Mouse (Mus musculus): Measurements from ENCODE around the gene Lrrc4b. TPM values are rescaled to one million over a fixed set of nuclear protein-coding genes. Genes with fewer than 3 reads are reported as not detected.

Lrrc4b gene
- polyA plus RNA-seq, 1 experiment = not detected

GRCm38 (mm10) chr7:44427666-44428065 is 1.2 kb upstream of the Lrrc4b start:
- Histone ChIP-seq H3K27me3 (ENCODE audit: control insufficient read depth, insufficient read depth, insufficient read length) (peaks cover 67% of the 10 kb centered on the region), H3K79me2 (ENCODE audit: control insufficient read depth, insufficient read depth) (no peaks in the 10 kb centered on the region), H3ac (ENCODE audit: control insufficient read depth, insufficient read length) (no peak overlapping the region), H3K36me3 (ENCODE audit: control insufficient read depth, insufficient read depth) (no peaks in the 10 kb centered on the region), H3K4me2 (ENCODE audit: low read depth) (no peak overlapping the region), H3K4me3 (no peak overlapping the region)
- TF ChIP-seq E2F4 (IDR thresholded peaks at IDR 0.05; ENCODE audit: insufficient read depth) (no peak), MAX (IDR thresholded peaks at IDR 0.05; ENCODE audit: low read depth) (no peak), TCF12 (IDR thresholded peaks at IDR 0.05; ENCODE audit: insufficient read depth, poor library complexity, severe bottlenecking) (no peak), MYOG (IDR thresholded peaks at IDR 0.05; ENCODE audit: control insufficient read depth in 1 of 3, insufficient read depth in 1 of 3, insufficient read length in 2 of 3, low read depth in 2 of 3) (no peak), USF1 (IDR thresholded peaks at IDR 0.05; ENCODE audit: low read depth) (no peak), MYOD1 (IDR thresholded peaks at IDR 0.05; ENCODE audit: control insufficient read depth in 1 of 3, insufficient read length in 2 of 3, low read depth in 2 of 3) (no peak), SRF (IDR thresholded peaks at IDR 0.05; ENCODE audit: control insufficient read depth, insufficient read length, low read depth) (no peak), POLR2AphosphoS2 (IDR thresholded peaks at IDR 0.05; ENCODE audit: insufficient read length, low read depth) (no peak)

- H3K36me3 ChIP-seq (ENCODE audit: control insufficient read depth, insufficient read depth) = no peaks in the 10 kb centered on the region
- H3ac ChIP-seq (ENCODE audit: control insufficient read depth, insufficient read length) = no peak overlapping the region
- H3K4me2 ChIP-seq (ENCODE audit: low read depth) = no peak overlapping the region
- TF ChIP-seq USF1 (IDR thresholded peaks at IDR 0.05; ENCODE audit: low read depth) = no peak
- TF ChIP-seq CEBPB (IDR thresholded peaks at IDR 0.05; ENCODE audit: insufficient read depth, poor library complexity, severe bottlenecking) = no peak
- TF ChIP-seq MYOG (IDR thresholded peaks at IDR 0.05; ENCODE audit: control insufficient read depth in 1 of 3, insufficient read depth in 1 of 3, insufficient read length in 2 of 3, low read depth in 2 of 3) = no peak
- no peak for TF ChIP-seq SRF (IDR thresholded peaks at IDR 0.05; ENCODE audit: control insufficient read depth, insufficient read length, low read depth)
- no peak for TF ChIP-seq E2F4 (IDR thresholded peaks at IDR 0.05; ENCODE audit: insufficient read depth)
- TF ChIP-seq MYOD1 (IDR thresholded peaks at IDR 0.05; ENCODE audit: control insufficient read depth in 1 of 3, insufficient read length in 2 of 3, low read depth in 2 of 3) = no peak
- TF ChIP-seq MAX (IDR thresholded peaks at IDR 0.05; ENCODE audit: low read depth) = no peak
- TF ChIP-seq POLR2AphosphoS2 (IDR thresholded peaks at IDR 0.05; ENCODE audit: insufficient read length, low read depth) = no peak
- no peak for TF ChIP-seq TCF12 (IDR thresholded peaks at IDR 0.05; ENCODE audit: insufficient read depth, poor library complexity, severe bottlenecking)
- TF ChIP-seq REST (IDR thresholded peaks at IDR 0.05; ENCODE audit: insufficient read depth, insufficient read length) = no peak
- TF ChIP-seq TCF3 (IDR thresholded peaks at IDR 0.05; ENCODE audit: insufficient read length, low read depth) = no peak
- no peak for TF ChIP-seq POLR2A (IDR thresholded peaks at IDR 0.05; ENCODE audit: insufficient read length, low read depth)
- H3K4me3 ChIP-seq = no peak overlapping the region
- H3K27me3 ChIP-seq (ENCODE audit: control insufficient read depth, insufficient read depth, insufficient read length) = peaks cover 67% of the 10 kb centered on the region
- no peaks in the 10 kb centered on the region for H3K79me2 ChIP-seq (ENCODE audit: control insufficient read depth, insufficient read depth)
Measured at GRCm38 (mm10) chr7:44428171-44428950, 457 bp upstream of the Lrrc4b start.

- TF ChIP-seq E2F4 (IDR thresholded peaks at IDR 0.05; ENCODE audit: insufficient read depth) (no peak), USF1 (IDR thresholded peaks at IDR 0.05; ENCODE audit: low read depth) (no peak), MYOD1 (IDR thresholded peaks at IDR 0.05; ENCODE audit: control insufficient read depth in 1 of 3, insufficient read length in 2 of 3, low read depth in 2 of 3) (no peak), TCF3 (IDR thresholded peaks at IDR 0.05; ENCODE audit: insufficient read length, low read depth) (no peak), CEBPB (IDR thresholded peaks at IDR 0.05; ENCODE audit: insufficient read depth, poor library complexity, severe bottlenecking) (no peak), POLR2AphosphoS2 (IDR thresholded peaks at IDR 0.05; ENCODE audit: insufficient read length, low read depth) (no peak), MAX (IDR thresholded peaks at IDR 0.05; ENCODE audit: low read depth) (no peak), TCF12 (IDR thresholded peaks at IDR 0.05; ENCODE audit: insufficient read depth, poor library complexity, severe bottlenecking) (no peak), REST (IDR thresholded peaks at IDR 0.05; ENCODE audit: insufficient read depth, insufficient read length) (no peak), MYOG (IDR thresholded peaks at IDR 0.05; ENCODE audit: control insufficient read depth in 1 of 3, insufficient read depth in 1 of 3, insufficient read length in 2 of 3, low read depth in 2 of 3) (no peak), POLR2A (IDR thresholded peaks at IDR 0.05; ENCODE audit: insufficient read length, low read depth) (no peak), SRF (IDR thresholded peaks at IDR 0.05; ENCODE audit: control insufficient read depth, insufficient read length, low read depth) (no peak)
- no peaks in the 10 kb centered on the region for H3K36me3 ChIP-seq (ENCODE audit: control insufficient read depth, insufficient read depth)
- H3K27me3 ChIP-seq (ENCODE audit: control insufficient read depth, insufficient read depth, insufficient read length) = peaks cover 65% of the 10 kb centered on the region
- H3K4me3 ChIP-seq = no peak overlapping the region
- H3K4me2 ChIP-seq (ENCODE audit: low read depth) = no peak overlapping the region
- no peaks in the 10 kb centered on the region for H3K79me2 ChIP-seq (ENCODE audit: control insufficient read depth, insufficient read depth)
- H3ac ChIP-seq (ENCODE audit: control insufficient read depth, insufficient read length) = no peak overlapping the region
Measured at GRCm38 (mm10) chr7:44429534-44430488, 993 bp downstream of the Lrrc4b start.

GRCm38 (mm10) chr7:44432550-44432949 is 3.7 kb downstream of the Lrrc4b start:
- Histone ChIP-seq H3K4me2 (ENCODE audit: low read depth) (no peak overlapping the region), H3K4me3 (no peak overlapping the region), H3K36me3 (ENCODE audit: control insufficient read depth, insufficient read depth) (no peaks in the 10 kb centered on the region), H3K27me3 (ENCODE audit: control insufficient read depth, insufficient read depth, insufficient read length) (peaks cover 67% of the 10 kb centered on the region), H3ac (ENCODE audit: control insufficient read depth, insufficient read length) (no peak overlapping the region), H3K79me2 (ENCODE audit: control insufficient read depth, insufficient read depth) (no peaks in the 10 kb centered on the region)
- TF ChIP-seq TCF12 (IDR thresholded peaks at IDR 0.05; ENCODE audit: insufficient read depth, poor library complexity, severe bottlenecking) (no peak), REST (IDR thresholded peaks at IDR 0.05; ENCODE audit: insufficient read depth, insufficient read length) (no peak), SRF (IDR thresholded peaks at IDR 0.05; ENCODE audit: control insufficient read depth, insufficient read length, low read depth) (no peak), TCF3 (IDR thresholded peaks at IDR 0.05; ENCODE audit: insufficient read length, low read depth) (no peak), USF1 (IDR thresholded peaks at IDR 0.05; ENCODE audit: low read depth) (no peak), MYOG (IDR thresholded peaks at IDR 0.05; ENCODE audit: control insufficient read depth in 1 of 3, insufficient read depth in 1 of 3, insufficient read length in 2 of 3, low read depth in 2 of 3) (no peak), CEBPB (IDR thresholded peaks at IDR 0.05; ENCODE audit: insufficient read depth, poor library complexity, severe bottlenecking) (no peak), E2F4 (IDR thresholded peaks at IDR 0.05; ENCODE audit: insufficient read depth) (no peak), MYOD1 (IDR thresholded peaks at IDR 0.05; ENCODE audit: control insufficient read depth in 1 of 3, insufficient read length in 2 of 3, low read depth in 2 of 3) (no peak), POLR2A (IDR thresholded peaks at IDR 0.05; ENCODE audit: insufficient read length, low read depth) (no peak), POLR2AphosphoS2 (IDR thresholded peaks at IDR 0.05; ENCODE audit: insufficient read length, low read depth) (no peak), MAX (IDR thresholded peaks at IDR 0.05; ENCODE audit: low read depth) (no peak)
